Mouse (Mus musculus): ENCODE measurements around the gene Pmm2. TPM values are rescaled to one million over a fixed set of nuclear protein-coding genes. Genes with fewer than 3 reads are reported as not detected.

Gene Pmm2
- total and polyA plus RNA-seq, 2 experiments from 2014 or later = 26.8 to 36.6 TPM

DNA sequence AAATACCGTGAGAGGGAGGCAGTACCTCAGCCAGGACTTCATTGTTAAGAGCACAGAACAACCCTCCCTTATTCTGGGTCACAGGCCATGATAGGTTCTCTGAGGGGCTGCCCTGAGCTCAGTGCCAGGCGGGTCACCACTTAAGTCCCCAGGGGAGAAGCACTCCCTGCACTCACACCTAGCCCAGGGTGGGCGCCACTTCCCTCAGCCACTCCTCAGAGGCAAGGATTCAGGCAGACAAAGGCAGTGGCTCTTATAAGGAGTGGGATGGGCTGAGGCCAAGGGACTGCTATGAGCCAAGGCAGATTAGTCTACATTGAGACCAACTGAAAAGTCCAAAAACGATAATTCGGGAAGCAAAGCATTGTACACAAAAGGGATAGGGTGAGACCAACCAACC is 27.9 kb downstream of the Pmm2 start:
- WGBS = 83% methylated on average over 5 of the region's 5 CpGs
- ATAC-seq (ENCODE audit: insufficient read depth, low read depth) (no peak), DNase-seq (ENCODE audit: low spot score) (no peak)
- Histone ChIP-seq H3K4me2 (ENCODE audit: low read depth, low read length) (no peak overlapping the region), H3K4me3 (ENCODE audit: low read depth, low read length) (no peak overlapping the region), H3K36me3 (replicated peaks; ENCODE audit: control insufficient read depth, insufficient read depth, low read length) (peaks cover 23% of the 10 kb centered on the region), H3K4me1 (ENCODE audit: control insufficient read depth, insufficient read depth) (peaks cover 41% of the 10 kb centered on the region), H3K27me3 (ENCODE audit: control insufficient read depth, insufficient read depth, low read length) (no peaks in the 10 kb centered on the region), H3K9me3 (replicated peaks; ENCODE audit: control insufficient read depth, low read length) (no peaks in the 10 kb centered on the region), H3K9ac (replicated peaks; ENCODE audit: low read depth, low read length) (no peak overlapping the region), H3K27ac (ENCODE audit: low read depth) (peak overlapping the region; percentile 81; the same call in 1 of the 2 replicates)
- TF ChIP-seq EP300 (IDR thresholded peaks at IDR 0.05; ENCODE audit: low read depth) (no peak), CTCF (IDR thresholded peaks at IDR 0.05; ENCODE audit: low read depth) (no peak)

- H3K36me3 ChIP-seq (replicated peaks; ENCODE audit: control insufficient read depth, insufficient read depth, low read length) = peaks cover 15% of the 10 kb centered on the region
- no peaks in the 10 kb centered on the region for H3K9me3 ChIP-seq (replicated peaks; ENCODE audit: control insufficient read depth, low read length)
- ATAC-seq (ENCODE audit: insufficient read depth, low read depth) (peak; percentile 60), DNase-seq (ENCODE audit: low spot score) (peak; percentile 67)
- H3K4me1 ChIP-seq (ENCODE audit: control insufficient read depth, insufficient read depth) = peaks cover 50% of the 10 kb centered on the region
- no peak overlapping the region for H3K4me3 ChIP-seq (ENCODE audit: low read depth, low read length)
- no peaks in the 10 kb centered on the region for H3K27me3 ChIP-seq (ENCODE audit: control insufficient read depth, insufficient read depth, low read length)
- 14% methylated on average over 2 of the region's 2 CpGs for WGBS
- 0 out of 2 replicates have a peak overlapping the region, but pooled peaks have one; percentile 16 for H3K9ac ChIP-seq (replicated peaks; ENCODE audit: low read depth, low read length)
- H3K4me2 ChIP-seq (ENCODE audit: low read depth, low read length) = no peak overlapping the region
- H3K27ac ChIP-seq (ENCODE audit: low read depth) = peak overlapping the region; percentile 81
- no peak for TF ChIP-seq EP300 (IDR thresholded peaks at IDR 0.05; ENCODE audit: low read depth)
Measured at GRCm38 (mm10) chr16:8666452-8666851, 29.0 kb downstream of the Pmm2 start.

- Histone ChIP-seq H3K9ac (replicated peaks; ENCODE audit: low read depth, low read length) (0 out of 2 replicates have a peak overlapping the region, but pooled peaks have one; percentile 10), H3K36me3 (replicated peaks; ENCODE audit: control insufficient read depth, insufficient read depth, low read length) (0 out of 2 replicates have a peak, but pooled peaks cover 6% of the 10 kb centered on the region), H3K4me3 (ENCODE audit: low read depth, low read length) (no peak overlapping the region), H3K27me3 (ENCODE audit: control insufficient read depth, insufficient read depth, low read length) (no peaks in the 10 kb centered on the region), H3K4me1 (ENCODE audit: control insufficient read depth, insufficient read depth) (peaks cover 50% of the 10 kb centered on the region), H3K9me3 (replicated peaks; ENCODE audit: control insufficient read depth, low read length) (no peaks in the 10 kb centered on the region), H3K27ac (ENCODE audit: low read depth) (peak overlapping the region; percentile 81), H3K4me2 (ENCODE audit: low read depth, low read length) (peak overlapping the region; percentile 11; the same call in 1 of the 2 replicates)
- DNase-seq (ENCODE audit: low spot score) = peak; percentile 46
- no peak for ATAC-seq (ENCODE audit: insufficient read depth, low read depth)
- WGBS = 52% methylated on average over 7 of the region's 7 CpGs
- no peak for TF ChIP-seq CTCF (IDR thresholded peaks at IDR 0.05; ENCODE audit: low read depth)
Measured at GRCm38 (mm10) chr16:8667261-8667660, 29.8 kb downstream of the Pmm2 start.

DNA sequence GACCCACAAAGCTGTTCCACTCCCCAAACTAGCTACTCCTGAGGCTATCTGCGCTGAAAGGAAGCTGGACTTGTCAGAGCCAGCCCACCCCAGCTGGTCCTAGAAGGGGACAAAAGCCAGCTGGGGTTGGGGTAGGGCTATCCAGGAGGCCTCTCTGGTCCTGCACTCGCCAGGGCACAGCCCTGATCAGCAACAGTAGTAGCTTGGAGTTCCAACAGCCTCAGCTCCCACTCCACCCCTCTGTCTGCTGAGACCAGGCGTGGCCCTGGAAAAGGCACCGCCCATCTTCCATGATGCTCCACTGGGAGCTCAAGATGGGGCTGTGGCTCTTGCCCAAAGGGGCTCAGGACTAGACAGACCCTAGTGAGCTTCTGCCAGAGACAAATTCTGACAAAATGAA is 30.3 kb downstream of the Pmm2 start:
- Histone ChIP-seq H3K36me3 (replicated peaks; ENCODE audit: control insufficient read depth, insufficient read depth, low read length) (0 out of 2 replicates have a peak, but pooled peaks cover under 1% of the 10 kb centered on the region), H3K27ac (ENCODE audit: low read depth) (peak overlapping the region; percentile 81), H3K27me3 (ENCODE audit: control insufficient read depth, insufficient read depth, low read length) (no peaks in the 10 kb centered on the region), H3K4me3 (ENCODE audit: low read depth, low read length) (no peak overlapping the region), H3K4me1 (ENCODE audit: control insufficient read depth, insufficient read depth) (peaks cover 50% of the 10 kb centered on the region), H3K4me2 (ENCODE audit: low read depth, low read length) (peak overlapping the region; percentile 11; the same call in 1 of the 2 replicates), H3K9ac (replicated peaks; ENCODE audit: low read depth, low read length) (0 out of 2 replicates have a peak overlapping the region, but pooled peaks have one; percentile 10), H3K9me3 (replicated peaks; ENCODE audit: control insufficient read depth, low read length) (no peaks in the 10 kb centered on the region)
- ATAC-seq (ENCODE audit: insufficient read depth, low read depth) (no peak), DNase-seq (ENCODE audit: low spot score) (no peak)
- 58% methylated on average over 4 of the region's 4 CpGs for WGBS
- TF ChIP-seq EP300 (IDR thresholded peaks at IDR 0.05; ENCODE audit: low read depth) = no peak

DNA sequence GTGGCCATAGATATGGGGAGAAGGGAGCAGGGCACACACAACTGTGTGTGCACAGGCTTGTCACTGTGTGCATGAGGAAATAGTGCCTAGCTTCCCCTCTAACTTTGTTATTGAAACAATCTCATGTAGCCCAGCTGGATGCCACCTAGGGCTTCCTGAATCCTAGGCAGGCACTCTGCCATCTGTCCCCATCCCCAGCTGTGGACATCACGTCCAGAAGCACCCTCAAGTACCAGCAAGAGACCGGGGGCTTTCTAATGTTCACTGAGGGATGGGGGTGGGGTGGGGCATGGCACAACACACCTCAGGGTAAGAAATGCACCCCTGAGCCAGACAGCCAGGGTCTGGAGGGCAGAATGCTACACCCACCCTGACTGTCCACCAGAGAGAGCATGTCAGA is 30.9 kb downstream of the Pmm2 start:
- ATAC-seq (ENCODE audit: insufficient read depth, low read depth) (no peak), DNase-seq (ENCODE audit: low spot score) (no peak)
- Histone ChIP-seq H3K27me3 (ENCODE audit: control insufficient read depth, insufficient read depth, low read length) (no peaks in the 10 kb centered on the region), H3K36me3 (replicated peaks; ENCODE audit: control insufficient read depth, insufficient read depth, low read length) (no peaks in the 10 kb centered on the region), H3K9ac (replicated peaks; ENCODE audit: low read depth, low read length) (no peak overlapping the region), H3K27ac (ENCODE audit: low read depth) (peak overlapping the region; percentile 81), H3K9me3 (replicated peaks; ENCODE audit: control insufficient read depth, low read length) (no peaks in the 10 kb centered on the region), H3K4me3 (ENCODE audit: low read depth, low read length) (no peak overlapping the region), H3K4me1 (ENCODE audit: control insufficient read depth, insufficient read depth) (peaks cover 50% of the 10 kb centered on the region), H3K4me2 (ENCODE audit: low read depth, low read length) (no peak overlapping the region)
- WGBS = 52% methylated on average over 2 of the region's 2 CpGs
- no peak for TF ChIP-seq CTCF (IDR thresholded peaks at IDR 0.05; ENCODE audit: low read depth)
- TF ChIP-seq EP300 (IDR thresholded peaks at IDR 0.05; ENCODE audit: low read depth) = no peak

DNA sequence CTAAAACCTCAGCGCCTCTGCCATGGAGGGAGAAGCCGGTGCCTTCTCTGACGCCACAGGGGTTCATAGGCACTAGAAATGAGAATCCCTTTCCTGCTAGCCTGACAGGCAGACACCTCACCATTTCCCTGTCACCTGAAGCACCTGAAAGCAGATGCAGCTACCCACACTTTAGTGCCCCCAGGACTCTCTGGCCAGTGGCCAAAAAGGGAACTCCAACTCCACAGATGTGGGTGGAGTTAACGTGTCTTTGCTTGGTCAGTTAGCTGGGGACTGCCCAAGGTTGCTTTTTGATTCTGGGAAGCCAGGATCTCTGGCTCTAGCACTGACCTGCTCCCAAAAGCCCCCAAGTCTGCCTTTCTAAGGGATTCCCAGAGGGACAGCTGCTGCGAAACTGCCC is 32.0 kb downstream of the Pmm2 start:
- no peaks in the 10 kb centered on the region for H3K27me3 ChIP-seq (ENCODE audit: control insufficient read depth, insufficient read depth, low read length)
- ATAC-seq (ENCODE audit: insufficient read depth, low read depth) (no peak), DNase-seq (ENCODE audit: low spot score) (no peak)
- peaks cover 50% of the 10 kb centered on the region for H3K4me1 ChIP-seq (ENCODE audit: control insufficient read depth, insufficient read depth)
- 54% methylated on average over 5 of the region's 5 CpGs for WGBS
- H3K4me2 ChIP-seq (ENCODE audit: low read depth, low read length) = peak overlapping the region; percentile 79
- peak overlapping the region; percentile 30; the same call in 1 of the 2 replicates for H3K27ac ChIP-seq (ENCODE audit: low read depth)
- no peak for TF ChIP-seq EP300 (IDR thresholded peaks at IDR 0.05; ENCODE audit: low read depth)
- H3K4me3 ChIP-seq (ENCODE audit: low read depth, low read length) = no peak overlapping the region
- H3K36me3 ChIP-seq (replicated peaks; ENCODE audit: control insufficient read depth, insufficient read depth, low read length) = no peaks in the 10 kb centered on the region
- H3K9ac ChIP-seq (replicated peaks; ENCODE audit: low read depth, low read length) = no peak overlapping the region
- no peaks in the 10 kb centered on the region for H3K9me3 ChIP-seq (replicated peaks; ENCODE audit: control insufficient read depth, low read length)
